Mouse (Mus musculus): Measurements from ENCODE around the gene Rundc3a.
A peak's percentile ranks its signal among the peaks of the same experiment; 100 is the strongest.
"Not testable (repeated sequence)": the region's sequence is repeated elsewhere in the genome, so short reads cannot be mapped to it uniquely, and the experiment has no call there.

Rundc3a gene

DNA sequence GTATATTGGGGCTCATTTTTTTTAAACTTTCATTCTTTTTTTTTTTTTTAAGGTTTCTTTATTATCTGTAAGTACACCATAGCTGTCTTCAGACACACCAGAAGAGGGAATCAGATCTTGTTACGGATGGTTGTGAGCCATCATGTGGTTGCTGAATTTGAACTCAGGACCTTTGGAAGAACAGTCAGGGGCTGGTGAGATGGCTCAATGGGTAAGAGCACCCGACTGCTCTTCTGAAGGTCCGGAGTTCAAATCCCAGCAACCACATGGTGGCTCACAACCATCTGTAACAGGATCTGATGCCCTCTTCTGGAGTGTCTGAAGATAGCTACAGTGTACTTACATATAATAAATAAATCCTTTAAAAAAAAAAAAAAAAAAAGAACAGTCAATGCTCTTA lies 17.1 kb downstream of the Rundc3a start:
- DNase-seq, result not testable (repeated sequence)

DNA sequence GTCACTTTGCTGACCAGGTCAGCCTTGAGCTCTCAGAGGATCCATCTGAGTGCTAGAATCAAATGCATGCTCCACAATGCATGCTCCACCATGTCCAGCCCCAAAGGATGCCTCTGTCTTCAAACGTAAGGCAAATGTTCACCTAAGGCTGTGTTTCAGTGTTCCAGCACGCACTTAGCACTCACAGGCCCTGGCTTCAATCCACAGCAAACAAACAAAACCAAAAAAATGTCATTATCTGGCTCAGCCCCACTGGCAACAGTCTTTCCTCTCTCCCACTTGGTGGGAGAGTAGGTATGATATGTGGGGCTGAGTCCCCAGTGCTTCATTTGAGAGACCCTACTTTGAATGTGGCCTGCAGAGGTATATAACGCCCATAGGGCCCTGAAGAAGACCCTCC lies 17.9 kb downstream of the Rundc3a start:
- no peak for DNase-seq

DNA sequence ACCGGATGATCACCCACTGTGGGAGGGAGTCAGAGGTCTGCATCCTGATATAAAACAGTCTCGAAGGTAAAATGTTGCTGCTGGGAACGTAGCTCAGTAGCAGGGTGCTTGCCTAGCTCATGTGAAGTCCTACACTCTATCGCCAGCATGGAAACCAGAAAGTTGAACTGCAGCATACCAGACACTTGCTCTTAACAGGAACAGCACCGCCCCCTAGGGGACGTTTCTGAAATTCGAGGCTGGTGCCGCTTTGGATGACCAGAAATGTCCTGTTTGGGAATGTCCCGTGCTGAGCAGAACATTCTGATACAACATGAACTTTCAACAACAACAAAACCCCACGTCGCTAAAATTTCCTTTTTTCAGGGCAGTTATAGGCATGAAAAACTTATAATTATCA lies 18.5 kb downstream of the Rundc3a start:
- DNase-seq, result peak; percentile 94

DNA sequence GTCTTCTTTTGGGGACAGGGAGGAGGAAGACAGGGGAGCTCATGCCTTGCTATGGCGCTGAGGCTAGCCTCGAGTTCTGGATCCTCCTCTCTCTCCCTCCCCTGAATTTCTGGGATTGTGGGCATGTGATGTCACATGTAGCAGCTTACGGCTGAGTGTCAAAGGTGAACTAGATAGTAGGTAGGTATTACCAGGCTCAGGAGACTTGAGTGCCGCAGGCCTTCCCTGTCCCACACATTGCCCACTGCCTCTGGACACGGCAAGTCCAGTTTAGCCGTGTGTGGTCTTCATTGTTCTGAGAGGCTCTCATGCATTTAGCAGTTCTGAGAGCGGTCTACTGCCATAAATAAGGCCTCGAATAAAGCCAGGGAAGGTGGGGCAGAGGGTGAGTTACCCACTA lies 19.9 kb downstream of the Rundc3a start:
- DNase-seq, result no peak

DNA sequence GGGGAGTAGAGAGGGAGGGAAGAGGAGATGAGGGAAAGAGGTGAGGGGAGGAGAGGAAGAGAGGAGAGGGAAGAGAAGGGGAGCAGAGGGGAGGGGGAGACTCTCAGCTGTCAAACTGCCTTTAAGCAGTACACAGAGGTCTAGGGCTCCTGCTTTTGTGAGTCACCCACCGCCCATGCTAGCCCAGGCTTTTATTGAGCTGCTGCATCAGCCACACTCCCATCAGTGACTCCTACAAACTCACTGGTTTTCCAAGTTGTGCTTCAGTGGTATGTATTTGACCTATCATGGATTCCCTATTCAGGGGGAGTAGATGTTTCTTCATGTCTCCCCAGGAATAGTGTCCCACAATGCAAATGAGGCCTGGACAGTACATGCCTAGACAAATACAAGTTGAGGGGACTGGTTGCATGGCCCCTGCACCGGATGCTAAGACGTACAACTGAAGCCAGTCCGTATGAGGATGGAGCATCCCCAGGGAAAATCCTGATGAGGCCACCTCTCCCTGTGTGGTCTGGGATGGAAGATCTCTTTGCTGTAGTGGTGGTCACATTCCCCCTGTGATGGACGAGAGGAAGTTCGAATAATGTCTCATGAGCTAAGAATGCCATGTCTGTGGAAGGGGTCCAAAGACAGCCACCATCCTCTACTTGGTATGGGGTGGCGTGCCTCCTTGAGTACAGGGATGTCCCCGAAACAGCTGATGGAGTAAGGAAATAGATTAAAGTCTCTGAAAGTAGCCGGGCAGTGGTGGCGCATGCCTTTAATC lies 22.0 kb downstream of the Rundc3a start:
- no peak for DNase-seq

DNA sequence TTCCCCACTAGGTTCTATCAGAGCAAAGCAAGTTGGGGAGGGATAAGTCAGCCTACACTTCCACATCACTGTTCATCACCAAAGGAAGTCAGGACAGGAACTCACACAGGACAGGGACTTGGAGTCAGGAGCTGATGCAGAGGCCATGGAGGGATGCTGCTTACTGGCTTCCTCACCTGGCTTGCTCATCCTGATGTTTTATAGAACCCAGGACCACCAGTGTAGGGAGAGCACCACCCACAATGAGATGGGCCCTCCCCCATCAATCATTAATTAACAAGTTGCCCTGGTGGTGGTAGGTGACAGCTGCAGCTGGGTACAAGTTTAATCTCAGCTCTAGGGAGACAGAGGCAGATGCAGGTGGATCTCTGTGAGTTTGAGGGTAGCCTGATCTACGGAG lies 24.0 kb downstream of the Rundc3a start:
- no peak for DNase-seq

DNA sequence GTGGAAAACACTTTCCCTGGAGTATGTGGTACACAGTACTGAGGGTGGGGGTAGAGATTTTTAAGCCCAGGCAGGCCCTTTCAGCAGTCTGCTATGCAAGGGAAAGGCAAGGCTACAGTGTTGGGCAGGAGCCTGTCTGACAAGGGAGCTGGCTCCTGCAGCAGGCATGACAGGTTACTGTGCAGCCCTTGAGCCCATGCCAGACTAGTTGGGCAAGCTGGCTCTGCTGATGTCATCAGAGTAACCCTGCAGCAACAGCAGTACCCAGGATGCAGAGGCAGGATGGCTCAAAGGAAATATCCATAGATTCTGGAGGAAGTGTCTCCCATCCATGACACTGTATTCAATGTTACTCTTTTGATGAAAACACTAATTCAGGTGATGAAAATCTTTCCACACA lies 25.7 kb downstream of the Rundc3a start:
- no peak for DNase-seq

DNA sequence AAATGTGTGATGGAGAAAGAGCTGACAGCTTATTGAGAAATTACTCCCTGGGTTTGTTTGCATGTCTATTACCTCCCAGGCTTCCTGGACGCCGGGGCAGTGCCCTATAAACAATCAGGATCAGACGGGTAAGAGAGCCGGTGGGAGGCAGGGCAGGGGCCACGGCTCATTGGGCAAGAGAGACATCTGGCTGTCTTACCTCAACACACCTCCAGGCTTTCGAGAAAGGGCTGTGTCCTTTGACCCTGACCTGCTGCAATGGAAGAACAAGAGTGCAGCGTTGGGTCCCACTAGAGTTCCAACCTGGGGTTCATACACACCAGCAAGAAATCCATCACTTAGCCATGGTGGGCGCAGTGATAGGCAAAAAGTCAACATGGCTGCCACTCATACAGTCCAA lies 28.4 kb downstream of the Rundc3a start:
- DNase-seq, result no peak

DNA sequence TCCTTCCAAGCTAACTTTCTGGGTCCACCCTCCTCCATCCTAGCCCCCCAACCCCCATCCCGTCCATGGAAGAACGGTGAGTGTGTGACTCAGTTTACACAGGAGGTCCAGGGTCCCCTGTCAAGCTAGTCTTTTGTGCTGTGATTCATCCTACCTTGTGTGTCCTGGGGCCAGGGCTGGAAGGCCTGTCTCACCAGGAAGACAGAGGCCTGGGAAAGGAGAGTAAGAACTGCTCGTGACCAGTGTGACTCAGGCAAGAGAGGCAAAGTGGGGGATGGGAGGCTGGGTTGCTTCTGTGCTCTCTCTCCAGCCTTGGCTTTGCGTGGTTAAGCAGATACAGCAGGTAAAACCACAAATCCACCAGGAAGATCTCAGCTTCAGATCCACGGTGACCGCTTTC lies 31.5 kb downstream of the Rundc3a start:
- DNase-seq, result no peak

DNA sequence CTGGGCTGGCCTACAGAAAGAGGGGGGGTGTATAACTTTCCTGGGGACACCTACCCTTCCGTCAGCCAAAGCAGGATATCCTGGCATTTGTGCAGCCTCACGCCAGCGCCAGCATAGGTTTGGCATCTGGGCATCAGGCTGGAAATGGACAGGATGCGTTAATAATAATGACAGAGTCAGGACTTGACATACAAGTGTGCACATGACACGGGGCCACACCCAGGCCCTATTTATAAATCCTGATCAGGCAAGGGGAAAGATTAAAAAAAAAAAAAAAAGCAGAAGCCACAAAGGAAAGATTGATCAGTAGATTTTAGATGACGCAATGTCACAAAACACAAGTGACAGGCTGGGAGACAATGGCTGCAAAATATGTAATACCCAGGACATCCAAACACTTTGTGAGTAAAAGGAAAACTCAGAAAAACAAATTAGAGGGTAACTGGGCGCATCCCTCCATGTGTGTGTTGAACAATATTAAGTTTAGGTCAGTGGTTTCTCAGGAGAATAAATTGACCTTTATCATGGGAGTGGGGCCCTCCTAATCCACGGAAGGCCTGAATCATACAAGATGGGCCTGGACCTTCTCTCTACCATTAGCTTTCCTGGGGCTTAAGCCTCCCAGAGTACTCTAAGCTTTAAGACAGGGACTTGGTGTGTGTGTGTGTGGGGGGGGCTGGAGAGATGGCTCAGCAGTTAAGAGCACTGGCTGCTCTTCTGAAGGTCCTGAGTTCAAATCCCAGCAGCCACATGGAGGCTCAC lies 32.5 kb downstream of the Rundc3a start:
- no peak for DNase-seq

DNA sequence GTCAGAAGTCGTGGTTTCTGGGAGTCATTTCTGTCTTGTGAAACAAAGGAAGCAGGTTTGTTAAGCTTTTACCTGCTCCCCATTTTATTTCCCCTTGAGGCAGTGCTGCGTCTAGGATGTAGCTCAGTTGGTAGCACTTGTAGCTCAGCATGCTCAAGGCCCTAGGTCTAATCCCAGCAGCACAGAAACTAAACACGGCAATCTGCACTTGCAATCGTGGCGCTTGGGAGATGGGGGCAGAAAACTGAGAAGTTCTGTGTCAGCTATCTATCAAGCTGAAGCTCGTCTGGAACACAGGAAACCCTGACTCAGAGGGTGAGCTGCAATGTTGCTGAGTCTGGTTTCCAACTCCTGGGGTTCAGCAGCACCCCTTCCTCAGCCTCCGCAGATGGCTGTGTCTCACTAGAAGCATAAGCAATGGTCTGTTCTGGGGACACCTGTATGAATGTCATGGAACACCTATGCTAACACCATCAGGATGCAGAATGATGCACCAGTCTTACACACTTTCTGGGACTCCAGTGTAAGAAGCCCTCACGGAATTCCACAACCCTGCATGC lies 35.9 kb downstream of the Rundc3a start:
- no peak for DNase-seq

DNA sequence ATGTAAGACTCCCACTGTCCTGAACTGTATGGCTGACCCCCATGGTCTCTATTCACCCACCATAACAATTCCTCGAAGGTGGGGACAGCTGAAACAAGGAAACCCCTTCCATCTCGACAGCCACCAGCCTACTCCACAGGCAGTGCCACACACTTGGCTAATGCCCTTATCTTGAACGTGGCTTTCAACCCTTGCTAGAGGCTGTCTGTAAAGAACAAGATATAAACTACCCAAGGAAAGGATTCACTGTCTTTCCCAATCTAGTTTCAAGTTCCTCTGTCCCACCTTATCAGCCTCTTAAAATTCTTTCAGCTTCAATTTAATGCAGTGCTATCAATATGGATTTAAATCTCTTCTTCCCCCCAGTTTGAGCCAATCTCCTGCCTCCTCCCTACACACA lies 36.3 kb downstream of the Rundc3a start:
- no peak for DNase-seq

DNA sequence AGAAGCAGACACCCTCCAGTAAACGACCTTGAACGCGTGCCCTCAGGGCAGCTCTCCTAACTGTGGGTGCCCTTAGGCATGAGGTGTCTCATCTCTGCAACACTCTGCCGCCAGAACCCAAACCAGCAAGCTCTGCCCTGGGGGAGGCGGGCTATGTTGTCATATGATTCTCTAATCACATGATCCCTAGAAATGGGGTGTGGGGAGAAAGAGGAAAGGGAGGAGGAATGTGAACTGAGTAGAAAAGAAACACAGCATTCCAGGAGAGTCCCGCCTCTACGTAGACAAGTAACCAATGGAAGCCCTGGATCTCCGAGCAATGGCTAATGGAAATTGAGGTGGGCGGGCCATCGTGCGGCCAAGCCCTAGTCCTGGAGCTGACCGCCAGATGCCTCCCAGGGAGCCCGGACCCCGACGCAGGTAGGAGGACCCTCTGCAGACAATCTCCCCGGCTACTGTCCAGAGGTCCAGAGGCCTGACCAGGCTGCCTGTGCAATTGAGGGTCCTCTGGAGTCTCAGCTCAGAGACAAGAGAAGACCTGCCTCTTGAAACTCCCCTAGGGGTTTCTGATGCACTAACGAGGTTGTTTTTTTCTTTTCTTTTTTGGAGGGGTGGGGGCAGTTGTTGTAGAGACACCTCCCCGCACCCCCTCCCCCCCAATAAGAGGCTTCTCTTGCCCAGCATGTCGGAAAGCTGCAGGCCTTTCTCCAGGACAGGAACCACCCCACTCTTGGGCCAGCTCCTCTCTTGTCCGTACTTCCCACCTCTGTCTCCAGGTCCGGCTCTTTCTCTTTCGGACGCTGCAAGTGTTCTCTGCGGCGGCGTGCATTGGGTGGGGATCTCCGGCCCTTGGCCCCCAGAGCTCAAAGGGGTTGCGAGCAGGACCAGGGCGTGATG lies 37.2 kb downstream of the Rundc3a start, which contains the start of gene Grn:
TSS of gene Grn (plus strand) at position 195 of the 897 bp plus-strand sequence.
- peak; percentile 69 for DNase-seq

DNA sequence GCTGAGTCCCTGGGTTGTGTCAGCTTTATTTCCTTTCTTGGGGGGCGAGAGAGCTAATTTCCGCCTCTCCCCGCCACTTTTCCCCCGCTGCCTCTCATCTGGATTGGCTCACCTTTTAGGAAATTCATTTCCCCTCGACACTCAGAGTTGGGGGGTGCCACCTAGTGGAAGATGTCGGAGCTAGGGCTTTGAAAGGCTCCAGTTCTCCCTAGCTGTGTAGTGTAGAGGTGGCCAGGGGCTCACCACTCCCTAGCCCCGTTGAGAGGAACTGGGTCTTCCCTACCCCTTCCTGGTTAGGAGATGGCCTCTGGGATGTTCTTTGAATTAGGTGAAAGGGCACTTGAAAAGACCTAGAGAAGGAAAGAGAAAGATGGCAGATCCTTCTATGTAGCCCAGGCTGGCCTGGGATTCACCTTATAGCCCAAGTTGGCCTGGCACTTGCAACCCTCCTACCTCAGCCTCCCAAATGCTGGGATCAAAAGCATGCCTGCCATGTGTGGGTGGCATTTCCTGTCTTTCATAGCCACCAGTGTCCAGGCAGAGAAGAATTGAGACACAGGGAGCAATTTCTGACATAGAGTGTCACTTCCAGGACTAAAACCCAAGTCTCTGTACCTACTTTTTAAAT lies 37.9 kb downstream of the Rundc3a start:
- DNase-seq, result peak; percentile 78

DNA sequence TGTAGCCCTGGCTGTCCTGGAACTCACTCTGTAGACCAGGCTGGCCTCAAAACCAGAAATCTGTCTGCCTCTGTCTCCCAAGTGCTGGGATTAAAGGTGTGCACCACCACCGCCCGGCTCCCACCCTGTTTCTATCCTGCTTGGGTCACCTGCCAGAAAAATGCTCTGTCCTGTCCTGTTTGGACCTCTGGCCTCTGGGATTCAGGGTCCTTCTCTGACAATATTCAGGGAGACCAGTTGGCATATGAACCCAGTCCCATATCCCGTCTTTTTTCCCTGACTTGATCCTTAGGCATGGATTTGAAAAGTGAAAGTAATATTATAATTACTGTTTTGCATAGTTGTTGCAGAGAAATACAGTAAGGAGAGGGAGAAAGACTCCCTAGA lies 38.5 kb downstream of the Rundc3a start:
- DNase-seq, result no peak

DNA sequence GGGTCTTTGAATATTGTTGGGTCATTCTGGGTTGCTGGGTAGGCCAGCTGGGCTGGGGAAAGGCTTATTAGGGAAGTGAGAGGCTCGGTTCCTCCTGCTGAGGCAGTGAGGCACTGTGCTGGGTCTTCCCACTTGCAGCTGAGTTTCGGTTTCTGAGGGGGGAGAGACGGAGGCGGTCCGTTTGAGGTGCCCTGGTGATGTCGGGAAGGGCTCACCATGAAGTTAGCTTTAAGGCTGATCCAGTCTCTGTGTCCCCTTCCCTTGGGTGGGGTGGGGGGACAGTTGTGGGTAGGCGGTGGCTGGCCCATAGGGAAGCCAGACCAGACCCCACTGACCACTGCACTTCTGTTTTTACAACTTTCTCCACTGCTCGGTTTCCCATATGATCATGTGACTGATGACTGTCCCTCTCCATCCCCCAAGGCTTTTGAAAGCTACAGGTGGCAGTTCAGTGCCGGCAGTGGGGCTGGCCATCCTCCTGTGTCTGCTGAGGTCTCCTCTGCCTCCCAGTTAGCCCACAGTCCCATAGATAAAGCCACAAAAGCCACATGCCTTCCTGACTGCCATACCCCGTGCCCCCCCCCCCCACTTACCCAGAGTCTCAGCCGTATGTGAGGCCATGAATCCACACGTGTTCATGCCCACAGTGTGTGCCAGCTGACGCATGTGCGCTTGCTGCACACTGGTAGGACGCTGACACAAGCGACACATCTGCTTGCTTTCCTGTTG lies 39.1 kb downstream of the Rundc3a start:
- DNase-seq, result no peak

DNA sequence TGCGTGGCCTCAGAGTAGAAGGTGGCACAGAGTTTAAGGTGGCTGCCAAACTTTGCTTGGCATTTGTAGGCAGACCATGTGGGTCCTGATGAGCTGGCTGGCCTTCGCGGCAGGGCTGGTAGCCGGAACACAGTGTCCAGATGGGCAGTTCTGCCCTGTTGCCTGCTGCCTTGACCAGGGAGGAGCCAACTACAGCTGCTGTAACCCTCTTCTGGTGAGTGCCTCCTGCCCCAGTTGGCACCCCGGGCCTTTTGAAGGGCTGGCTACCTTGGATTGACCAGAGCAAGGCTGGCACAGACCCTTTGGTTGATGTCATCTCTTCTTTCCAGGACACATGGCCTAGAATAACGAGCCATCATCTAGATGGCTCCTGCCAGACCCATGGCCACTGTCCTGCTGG lies 39.7 kb downstream of the Rundc3a start:
- no peak for DNase-seq

DNA sequence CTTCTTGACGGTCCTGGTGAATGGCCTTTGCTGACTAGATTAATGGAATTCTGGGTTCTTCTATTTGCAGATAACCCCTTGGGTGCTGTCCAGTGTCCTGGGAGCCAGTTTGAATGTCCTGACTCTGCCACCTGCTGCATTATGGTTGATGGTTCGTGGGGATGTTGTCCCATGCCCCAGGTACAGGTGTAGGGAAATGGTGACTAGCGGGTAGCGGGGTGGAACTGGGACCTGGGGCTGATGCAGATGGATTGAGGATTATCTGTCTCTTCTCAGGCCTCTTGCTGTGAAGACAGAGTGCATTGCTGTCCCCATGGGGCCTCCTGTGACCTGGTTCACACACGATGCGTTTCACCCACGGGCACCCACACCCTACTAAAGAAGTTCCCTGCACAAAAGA lies 40.7 kb downstream of the Rundc3a start:
- no peak for DNase-seq

DNA sequence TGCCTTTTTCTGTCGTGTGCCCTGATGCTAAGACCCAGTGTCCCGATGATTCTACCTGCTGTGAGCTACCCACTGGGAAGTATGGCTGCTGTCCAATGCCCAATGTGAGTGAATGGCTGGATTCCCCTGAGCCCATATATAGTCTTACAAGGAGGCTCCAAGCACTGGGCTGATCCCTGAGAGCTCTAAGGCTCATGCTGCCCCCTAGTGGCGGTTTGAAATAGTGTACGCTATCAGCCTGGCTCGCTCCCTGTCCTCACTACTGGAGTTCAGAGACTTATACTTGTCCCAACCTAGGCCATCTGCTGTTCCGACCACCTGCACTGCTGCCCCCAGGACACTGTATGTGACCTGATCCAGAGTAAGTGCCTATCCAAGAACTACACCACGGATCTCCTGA lies 41.2 kb downstream of the Rundc3a start:
- peak; percentile 94 for DNase-seq

DNA sequence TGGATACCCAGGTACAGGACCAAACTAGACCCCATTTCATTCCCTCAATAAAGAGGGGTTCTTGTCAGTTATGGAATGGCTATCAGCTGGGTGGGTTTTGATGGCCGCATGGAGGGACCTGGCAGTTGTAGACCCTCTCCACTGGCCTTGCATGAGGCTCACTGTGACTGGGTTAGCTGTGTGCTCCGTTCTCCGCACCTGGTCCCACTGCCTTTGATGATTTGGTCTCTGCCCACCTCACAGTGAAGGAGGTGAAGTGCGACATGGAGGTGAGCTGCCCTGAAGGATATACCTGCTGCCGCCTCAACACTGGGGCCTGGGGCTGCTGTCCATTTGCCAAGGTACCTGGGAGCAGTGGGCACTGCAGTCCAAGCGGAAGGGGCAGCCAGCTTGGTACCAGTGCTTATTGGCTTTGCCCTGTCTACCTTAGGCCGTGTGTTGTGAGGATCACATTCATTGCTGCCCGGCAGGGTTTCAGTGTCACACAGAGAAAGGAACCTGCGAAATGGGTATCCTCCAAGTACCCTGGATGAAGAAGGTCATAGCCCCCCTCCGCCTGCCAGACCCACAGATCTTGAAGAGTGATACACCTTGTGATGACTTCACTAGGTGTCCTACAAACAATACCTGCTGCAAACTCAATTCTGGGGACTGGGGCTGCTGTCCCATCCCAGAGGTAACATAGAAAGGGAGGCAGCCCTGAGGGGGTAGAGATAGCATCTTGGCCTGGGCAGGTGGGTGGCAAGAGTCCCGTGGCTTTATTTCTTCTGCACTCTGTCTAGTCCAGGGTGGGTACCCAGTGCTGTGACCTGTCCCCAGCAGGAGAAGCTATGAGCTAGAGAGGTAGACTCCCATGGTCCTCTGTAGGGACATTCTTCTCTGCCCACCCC lies 41.9 kb downstream of the Rundc3a start:
- DNase-seq, result no peak
